Mouse (Mus musculus) large intestine, adult 2 months (tissue): ENCODE data around the gene Ttll5. TPM values are rescaled to one million over a fixed set of nuclear protein-coding genes. Genes with fewer than 3 reads are reported as not detected.

ENCODE experiments used
- DNase-seq: peaks from one replicate; pipeline ENCODE4 v3.0.0-alpha.2; 2012; ENCODE audit warnings: low read depth, low spot score
- WGBS: fragments of 180-500 bp; shearing (Covaris S2); methylation state at CpG from one replicate; pipeline ENCODE4 v1.1.7; 2018; 5-methylcytosine and 5-hydroxymethylcytosine counted together
- polyA plus RNA-seq: library from polyadenylated mRNA; depleted of rRNA; stranded (reverse); fragments of >200 nt; gene quantifications from 2 replicates; pipeline ENCODE4 v1.2.3, GENCODE M21; 2012; rRNA removed

The Ttll5 gene
- polyA plus RNA-seq, 1 experiment, result 8.3 TPM

- DNase-seq, result peak; percentile 10
- 95% methylated on average over 2 of the region's 2 CpGs for WGBS
Measured at GRCm38 (mm10) chr12:86110637-86111036, 286.2 kb downstream of the Ttll5 start.

Other genes with a start within 250 kb of the Ttll5 start
- gene Jdp2, start 225.6 kb upstream of the Ttll5 start, polyA plus RNA-seq, result 5.4 and 9.5 TPM in 2 replicates
- gene Batf, start 138.0 kb upstream of the Ttll5 start, polyA plus RNA-seq, result 4.2 and 5.5 TPM in 2 replicates
- gene Flvcr2, start 78.1 kb upstream of the Ttll5 start, polyA plus RNA-seq, result 2.5 and 5.2 TPM in 2 replicates
- gene Erg28, start 109 bp upstream of the Ttll5 start, polyA plus RNA-seq, result 81.6 and 86.1 TPM in 2 replicates